8 mouse cellular contexts compared by ENCODE assay signal in genomic region chr13:69482751-69483150, GRCm38 (mm10). TPM values are rescaled to one million over a fixed set of nuclear protein-coding genes. Genes with fewer than 3 reads are reported as not detected.
DNase-seq lines count a peak whose midpoint lies in the region; ATAC-seq lines count a peak whose summit lies in the region.
"Had no signal": no experiment of that assay in that cellular context is flagged by ENCODE, and none has a peak within 500 bp of the region (broad histone marks: within the 10 kb centered on the region; RNA-seq: fewer than 3 reads in every experiment).

No protein-coding gene starts in this region.

- H3K9me3 ChIP-seq in forebrain, embryonic 15.5 days = no peaks in the 10 kb centered on the region
- no peaks in the 10 kb centered on the region for H3K9me3 ChIP-seq in heart, embryonic 16.5 days (replicated peaks; ENCODE audit: control insufficient read depth, low read length)
- no peaks in the 10 kb centered on the region for H3K9me3 ChIP-seq in neural tube, embryonic 14.5 days (ENCODE audit: control insufficient read depth, low read length)
- H3K9me3 ChIP-seq: liver, embryonic 13.5 days had no signal

- peaks cover 26% of the 10 kb centered on the region for H3K4me1 ChIP-seq in forebrain, embryonic 15.5 days
- peaks cover 13% of the 10 kb centered on the region for H3K4me1 ChIP-seq in heart, embryonic 16.5 days (ENCODE audit: control insufficient read depth, insufficient read depth, low read length)
- 0 out of 2 replicates have a peak, but pooled peaks cover 13% of the 10 kb centered on the region for H3K4me1 ChIP-seq in neural tube, embryonic 14.5 days (ENCODE audit: control insufficient read depth, insufficient read depth, low read length)

- no peak overlapping the region for H3K27ac ChIP-seq in forebrain, embryonic 15.5 days (replicated peaks)
- peak overlapping the region; percentile 69 for H3K27ac ChIP-seq in heart, embryonic 16.5 days (ENCODE audit: low read length)
- no peak overlapping the region for H3K27ac ChIP-seq in neural tube, embryonic 14.5 days (ENCODE audit: low read depth, low read length)
- H3K27ac ChIP-seq: liver, embryonic 13.5 days had no signal

- no peaks in the 10 kb centered on the region for H3K36me3 ChIP-seq in forebrain, embryonic 15.5 days
- no peaks in the 10 kb centered on the region for H3K36me3 ChIP-seq in heart, embryonic 16.5 days (ENCODE audit: control insufficient read depth, insufficient read depth)
- no peaks in the 10 kb centered on the region for H3K36me3 ChIP-seq in neural tube, embryonic 14.5 days (ENCODE audit: control insufficient read depth, insufficient read depth, low read length)
- H3K36me3 ChIP-seq: liver, embryonic 13.5 days had no signal

- 41% methylated on average over 8 of the region's 8 CpGs for WGBS in forebrain, embryonic 15.5 days
- 31% methylated on average over 8 of the region's 8 CpGs for WGBS in heart, embryonic 16.5 days
- 34% methylated on average over 8 of the region's 8 CpGs for WGBS in neural tube, embryonic 14.5 days

- H3K27me3 ChIP-seq in forebrain, embryonic 15.5 days = peaks cover 26% of the 10 kb centered on the region
- H3K27me3 ChIP-seq in heart, embryonic 16.5 days (ENCODE audit: control insufficient read depth, insufficient read depth, low read length) = peaks cover 22% of the 10 kb centered on the region
- H3K27me3 ChIP-seq in neural tube, embryonic 14.5 days (ENCODE audit: control insufficient read depth, insufficient read depth, low read length) = peaks cover 2% of the 10 kb centered on the region; the same call in 1 of the 2 replicates

- H3K9ac ChIP-seq in forebrain, embryonic 15.5 days (replicated peaks) = no peak overlapping the region
- no peak overlapping the region for H3K9ac ChIP-seq in heart, embryonic 16.5 days (ENCODE audit: low read length)
- H3K9ac ChIP-seq in neural tube, embryonic 14.5 days (replicated peaks; ENCODE audit: low read depth, low read length) = no peak overlapping the region
- H3K9ac ChIP-seq: liver, embryonic 13.5 days had no signal

- peak overlapping the region; percentile 74 for H3K4me2 ChIP-seq in forebrain, embryonic 15.5 days (replicated peaks)
- H3K4me2 ChIP-seq in heart, embryonic 16.5 days (ENCODE audit: low read depth, low read length) = peak overlapping the region; percentile 59
- H3K4me2 ChIP-seq in neural tube, embryonic 14.5 days (ENCODE audit: low read depth, low read length) = peak overlapping the region; percentile 64; the same call in 1 of the 2 replicates

- no peak for ATAC-seq in forebrain, embryonic 15.5 days (replicated peaks)
- ATAC-seq in heart, embryonic 16.5 days (replicated peaks; ENCODE audit: extremely low read depth, insufficient read depth, low FRiP score) = no peak; the same call in 1 of the 2 replicates
- no peak for ATAC-seq in neural tube, embryonic 14.5 days (ENCODE audit: low read depth)

- DNase-seq in left cerebral cortex, postnatal 4 days = peak; percentile 66
- DNase-seq in left cerebral cortex, adult 18-20 months (ENCODE audit: low spot score in 2 of 2) = no peak
- DNase-seq in thymus, postnatal 0 days (ENCODE audit: low spot score) = no peak
- no peak for DNase-seq in layer of hippocampus, adult 11-12 months (ENCODE audit: low spot score)
- DNase-seq: liver, embryonic 13.5 days had no signal

- intact Hi-C loops in left cerebral cortex, postnatal 4 days (cut with DNase I) = loop anchor here (5.0 kb wide), 1 partner anchor 885 kb away; the partner anchor contains the start of gene 1700001L19Rik

- H3K4me3 ChIP-seq in forebrain, embryonic 15.5 days = peak overlapping the region; percentile 35; the same call in 1 of the 2 replicates
- H3K4me3 ChIP-seq in heart, embryonic 16.5 days (ENCODE audit: low read length) = peak overlapping the region; percentile 39
- no peak overlapping the region for H3K4me3 ChIP-seq in neural tube, embryonic 14.5 days (ENCODE audit: low read depth, low read length)
- H3K4me3 ChIP-seq: liver, embryonic 13.5 days had no signal

RNA-seq across cellular contexts. Expression of gene Nsun2, which starts 50.8 kb away (rescaled TPM):
- total RNA-seq in left cerebral cortex, postnatal 4 days (2021) = 10 to 100 TPM; 84.5 to 89.7 TPM
- 10 to 100 TPM; 85.3 to 88.4 TPM for total RNA-seq in left cerebral cortex, adult 18-20 months (2021)
- 84.1 and 87.3 TPM in 2 replicates for polyA plus RNA-seq in forebrain, embryonic 15.5 days (2015; fragmentation: Nextera tagmentation; extraction: Ambion mirVana)
- polyA plus RNA-seq in heart, embryonic 16.5 days (2015; fragmentation: Nextera tagmentation; extraction: Ambion mirVana) = 66.1 and 78.0 TPM in 2 replicates
- 73.5 and 85.4 TPM in 2 replicates for polyA plus RNA-seq in neural tube, embryonic 14.5 days (2014; fragmentation: Nextera tagmentation; extraction: Ambion mirVana)
- polyA plus RNA-seq in thymus, postnatal 0 days (2015; fragmentation: Nextera tagmentation; extraction: Ambion mirVana) = 126 and 131 TPM in 2 replicates

RNA-seq across cellular contexts. Expression of gene Tent4a, which starts 51.7 kb away (rescaled TPM):
- total RNA-seq in left cerebral cortex, postnatal 4 days (2021) = 10 to 100 TPM; 49.2 to 49.7 TPM
- 10 to 100 TPM; 49.1 to 50.5 TPM for total RNA-seq in left cerebral cortex, adult 18-20 months (2021)
- polyA plus RNA-seq in forebrain, embryonic 15.5 days (2015; fragmentation: Nextera tagmentation; extraction: Ambion mirVana) = 8.4 and 8.5 TPM in 2 replicates
- 3.3 and 3.5 TPM in 2 replicates for polyA plus RNA-seq in heart, embryonic 16.5 days (2015; fragmentation: Nextera tagmentation; extraction: Ambion mirVana)
- polyA plus RNA-seq in neural tube, embryonic 14.5 days (2014; fragmentation: Nextera tagmentation; extraction: Ambion mirVana) = 10.4 and 11.9 TPM in 2 replicates
- polyA plus RNA-seq in thymus, postnatal 0 days (2015; fragmentation: Nextera tagmentation; extraction: Ambion mirVana) = 3.7 and 5.4 TPM in 2 replicates
